Mouse (Mus musculus): Measurements from ENCODE around the gene Vbp1. TPM values are rescaled to one million over a fixed set of nuclear protein-coding genes. Genes with fewer than 3 reads are reported as not detected.
"Not testable (repeated sequence)": the region's sequence is repeated elsewhere in the genome, so short reads cannot be mapped to it uniquely, and the experiment has no call there.

Gene Vbp1
- 291 and 336 TPM in 2 replicates for polyA plus RNA-seq (2014; fragmentation: Nextera tagmentation; extraction: Ambion mirVana)

DNA sequence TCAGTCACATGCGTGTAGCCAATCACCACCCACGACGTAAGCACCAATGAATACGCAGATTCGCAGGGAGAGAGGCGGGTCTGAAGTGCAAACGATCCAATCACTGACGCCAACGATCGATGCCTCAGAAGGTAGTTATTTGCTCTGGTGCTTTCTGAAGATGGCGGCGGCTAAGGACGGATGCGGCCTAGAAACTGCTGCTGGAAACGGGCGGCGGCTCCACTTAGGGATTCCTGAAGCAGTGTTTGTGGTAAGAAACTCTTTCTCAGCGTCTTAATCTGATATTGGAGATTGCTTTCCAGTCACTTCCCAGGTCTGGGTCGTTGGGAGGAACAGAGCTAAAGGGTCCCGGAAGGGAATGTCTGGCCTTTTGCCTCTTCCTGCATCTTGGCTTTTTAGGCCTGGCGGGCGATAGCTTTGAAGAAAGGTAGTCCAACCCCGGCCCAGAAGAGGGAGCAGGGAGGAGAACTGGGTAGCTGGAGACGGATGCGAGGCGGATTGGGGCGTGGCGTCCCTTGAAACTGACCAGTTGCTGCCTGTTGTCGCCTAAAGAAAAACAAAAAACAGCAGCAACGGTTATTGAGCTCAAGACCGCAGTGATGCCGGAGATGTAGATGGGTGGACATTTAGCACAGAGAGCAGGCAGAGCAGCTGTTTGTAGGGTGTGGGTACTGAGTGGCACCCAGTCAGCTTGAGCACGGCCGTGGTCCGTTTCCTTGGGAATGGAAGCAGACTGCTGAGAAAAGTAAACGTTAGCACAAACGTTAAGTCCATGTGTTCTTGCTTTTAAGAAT, at the start of gene Vbp1:
Gene Vbp1, plus strand, starts transcription at position 121 of the 794 bp plus-strand sequence.
- H3K9me3 ChIP-seq (replicated peaks; ENCODE audit: control insufficient read depth, low read length), result no peaks in the 10 kb centered on the region
- no peaks in the 10 kb centered on the region for H3K27me3 ChIP-seq (replicated peaks; ENCODE audit: control insufficient read depth, insufficient read depth, low read length)
- H3K9ac ChIP-seq (ENCODE audit: low read length), result peak within 1 kb of the TSS; percentile 75
- peak within 1 kb of the TSS; percentile 43 for H3K4me2 ChIP-seq (ENCODE audit: low read length)
- peak within 1 kb of the TSS; percentile 43 for H3K4me3 ChIP-seq (ENCODE audit: low read depth, low read length)
- peak within 1 kb of the TSS; percentile 86 for H3K27ac ChIP-seq (ENCODE audit: low read depth, low read length)
- WGBS, result 27% methylated on average over 37 of the region's 37 CpGs
- DNase-seq (ENCODE audit: low spot score) (peak; percentile 96), ATAC-seq (peak; percentile 100)
- H3K4me1 ChIP-seq (ENCODE audit: control insufficient read depth, insufficient read depth, low read length), result no peaks in the 10 kb centered on the region
- H3K36me3 ChIP-seq (ENCODE audit: control insufficient read depth, insufficient read depth, low read length), result no peaks in the 10 kb centered on the region

DNA sequence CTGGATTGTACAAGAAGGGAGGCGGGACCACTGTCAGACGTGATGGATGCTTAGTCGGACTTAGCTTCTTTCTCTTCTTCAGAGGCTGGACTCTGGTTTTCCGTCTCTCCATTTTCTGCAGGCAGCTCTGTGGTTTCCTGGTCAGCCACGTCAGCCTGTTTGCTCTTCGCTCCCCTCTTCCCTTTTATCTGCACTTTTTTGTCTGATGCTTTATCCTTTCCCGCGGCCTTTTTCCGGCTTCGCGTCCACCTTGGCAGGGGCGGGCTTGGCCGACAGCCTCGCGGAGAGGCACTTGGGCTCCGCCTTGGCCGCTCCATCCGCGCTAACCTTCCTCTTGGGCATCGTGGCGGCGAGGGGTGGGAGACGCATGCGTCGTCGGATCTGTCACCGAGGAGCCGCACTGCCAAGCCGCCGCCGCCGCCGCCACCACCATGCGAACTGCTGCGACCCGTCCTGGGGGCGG, 38.9 kb upstream of the Vbp1 start:
- DNase-seq (ENCODE audit: low spot score), result peak; percentile 73
- H3K9me3 ChIP-seq (replicated peaks; ENCODE audit: control insufficient read depth, low read length); H3K4me1 ChIP-seq (ENCODE audit: control insufficient read depth, insufficient read depth, low read length); H3K27me3 ChIP-seq (replicated peaks; ENCODE audit: control insufficient read depth, insufficient read depth, low read length); H3K36me3 ChIP-seq (ENCODE audit: control insufficient read depth, insufficient read depth, low read length): not testable (repeated sequence)
- peak; percentile 98 for ATAC-seq
- H3K4me3 ChIP-seq (ENCODE audit: low read depth, low read length), result peak overlapping the region; percentile 29
- H3K9ac ChIP-seq (ENCODE audit: low read length), result peak overlapping the region; percentile 45; the same call in 1 of the 2 replicates
- WGBS, result 27% methylated on average over 37 of the region's 37 CpGs
- H3K4me2 ChIP-seq (ENCODE audit: low read length), result peak overlapping the region; percentile 36
- peak overlapping the region; percentile 39; the same call in 1 of the 2 replicates for H3K27ac ChIP-seq (ENCODE audit: low read depth, low read length)

DNA sequence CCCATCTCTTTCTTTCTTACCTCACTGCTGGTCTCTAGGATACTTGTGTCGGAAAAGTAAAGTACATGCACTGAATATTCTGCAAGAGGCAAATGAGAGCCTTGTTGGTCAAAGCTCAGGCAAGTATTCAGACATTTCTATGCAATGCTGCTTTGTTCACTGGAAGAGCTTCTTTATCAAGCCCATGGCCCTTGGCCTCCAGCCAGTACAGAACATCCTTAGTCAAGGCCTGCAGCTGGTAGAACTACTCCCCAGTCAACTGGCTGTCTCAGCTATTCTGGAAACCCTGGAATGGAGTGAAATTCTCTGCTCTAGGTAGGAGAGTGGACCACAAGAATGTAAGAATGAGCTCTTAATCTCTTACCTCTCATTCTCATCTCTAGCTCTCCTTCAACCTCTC, 24.2 kb upstream of the Vbp1 start:
- Histone ChIP-seq H3K4me2 (ENCODE audit: low read length) (no peak overlapping the region), H3K4me3 (ENCODE audit: low read depth, low read length) (no peak overlapping the region), H3K27ac (ENCODE audit: low read depth, low read length) (no peak overlapping the region), H3K9me3 (replicated peaks; ENCODE audit: control insufficient read depth, low read length) (no peaks in the 10 kb centered on the region), H3K4me1 (ENCODE audit: control insufficient read depth, insufficient read depth, low read length) (no peaks in the 10 kb centered on the region), H3K27me3 (replicated peaks; ENCODE audit: control insufficient read depth, insufficient read depth, low read length) (no peaks in the 10 kb centered on the region), H3K36me3 (ENCODE audit: control insufficient read depth, insufficient read depth, low read length) (no peaks in the 10 kb centered on the region), H3K9ac (ENCODE audit: low read length) (no peak overlapping the region)
- WGBS, result 74% methylated on average over 1 of the region's 1 CpGs
- DNase-seq (ENCODE audit: low spot score), result no peak
- no peak for ATAC-seq

DNA sequence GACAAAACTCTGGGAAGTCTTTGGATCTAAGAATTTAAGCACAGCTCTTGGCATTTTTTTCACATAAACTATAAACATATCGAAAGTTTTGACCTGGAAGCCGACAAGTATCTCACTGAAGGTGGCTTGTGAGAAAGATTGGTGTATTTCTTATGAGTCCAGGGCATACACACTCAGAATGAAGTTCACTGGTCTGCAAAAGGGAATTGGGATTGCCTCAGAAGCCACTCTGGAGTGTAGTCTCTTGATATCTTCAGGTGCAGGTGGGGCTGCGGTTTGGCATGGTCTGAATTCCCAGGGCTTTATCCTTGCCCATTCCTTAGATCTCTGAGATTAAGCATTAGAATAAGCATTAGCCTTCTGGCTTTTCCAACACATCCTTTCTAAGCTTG, 316 bp upstream of the Vbp1 start:
- Histone ChIP-seq H3K4me3 (ENCODE audit: low read depth, low read length) (no peak overlapping the region), H3K4me1 (ENCODE audit: control insufficient read depth, insufficient read depth, low read length) (no peaks in the 10 kb centered on the region), H3K27me3 (replicated peaks; ENCODE audit: control insufficient read depth, insufficient read depth, low read length) (no peaks in the 10 kb centered on the region), H3K9ac (ENCODE audit: low read length) (no peak overlapping the region), H3K36me3 (ENCODE audit: control insufficient read depth, insufficient read depth, low read length) (no peaks in the 10 kb centered on the region), H3K4me2 (ENCODE audit: low read length) (peak overlapping the region; percentile 28; the same call in 1 of the 2 replicates), H3K9me3 (replicated peaks; ENCODE audit: control insufficient read depth, low read length) (no peaks in the 10 kb centered on the region), H3K27ac (ENCODE audit: low read depth, low read length) (no peak overlapping the region)
- ATAC-seq (no peak), DNase-seq (ENCODE audit: low spot score) (no peak)
- WGBS, result 36% methylated on average over 3 of the region's 3 CpGs

DNA sequence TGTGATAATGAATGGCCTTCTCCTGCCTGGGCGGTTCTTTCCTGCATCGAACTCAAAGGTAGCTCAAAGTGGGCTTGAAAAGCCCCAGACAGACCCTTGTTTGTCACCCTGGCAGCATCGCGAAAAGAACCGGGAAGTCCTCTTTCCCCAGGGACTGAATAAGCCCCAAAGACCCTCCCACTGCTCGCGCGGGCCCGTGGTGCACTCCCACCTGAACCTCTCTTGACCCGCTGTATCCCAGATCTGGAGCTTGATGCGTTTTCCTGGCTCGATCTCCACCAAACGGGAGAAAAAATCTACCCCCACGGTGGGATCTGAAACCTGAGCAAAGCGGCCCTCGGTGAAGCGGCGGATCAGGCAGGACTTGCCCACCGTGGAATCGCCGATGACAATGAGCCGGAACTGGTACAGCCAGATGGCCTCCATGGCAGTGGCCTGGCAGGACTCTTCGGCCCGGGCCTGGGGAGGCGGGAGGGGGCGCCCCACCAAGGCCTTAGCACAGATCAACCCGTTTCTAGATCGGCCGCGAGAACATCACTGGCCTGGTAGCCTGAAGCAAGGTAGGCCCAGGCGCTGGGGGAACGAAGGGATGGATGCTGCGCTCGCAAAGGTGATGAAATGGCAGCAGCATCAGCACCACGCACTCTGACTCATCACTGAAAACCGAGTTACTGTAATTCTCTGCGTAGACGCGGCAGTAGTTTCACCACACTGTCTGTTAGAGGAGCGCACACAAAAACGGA, 63.7 kb downstream of the Vbp1 start, which contains the start of gene Rab39b:
Gene Rab39b, minus strand, starts transcription at position 650 of the 743 bp plus-strand sequence.
- Histone ChIP-seq H3K36me3 (ENCODE audit: control insufficient read depth, insufficient read depth, low read length) (0 out of 2 replicates have a peak, but pooled peaks cover 2% of the 10 kb centered on the region), H3K4me1 (ENCODE audit: control insufficient read depth, insufficient read depth, low read length) (no peaks in the 10 kb centered on the region), H3K4me2 (ENCODE audit: low read length) (peak within 1 kb of the TSS; percentile 45), H3K4me3 (ENCODE audit: low read depth, low read length) (peak within 1 kb of the TSS; percentile 56), H3K27ac (ENCODE audit: low read depth, low read length) (peak within 1 kb of the TSS; percentile 78), H3K9ac (ENCODE audit: low read length) (peak within 1 kb of the TSS; percentile 84), H3K27me3 (replicated peaks; ENCODE audit: control insufficient read depth, insufficient read depth, low read length) (no peaks in the 10 kb centered on the region), H3K9me3 (replicated peaks; ENCODE audit: control insufficient read depth, low read length) (no peaks in the 10 kb centered on the region)
- 27% methylated on average over 41 of the region's 41 CpGs for WGBS
- peak; percentile 99 for ATAC-seq
- peak; percentile 80 for DNase-seq (ENCODE audit: low spot score)

DNA sequence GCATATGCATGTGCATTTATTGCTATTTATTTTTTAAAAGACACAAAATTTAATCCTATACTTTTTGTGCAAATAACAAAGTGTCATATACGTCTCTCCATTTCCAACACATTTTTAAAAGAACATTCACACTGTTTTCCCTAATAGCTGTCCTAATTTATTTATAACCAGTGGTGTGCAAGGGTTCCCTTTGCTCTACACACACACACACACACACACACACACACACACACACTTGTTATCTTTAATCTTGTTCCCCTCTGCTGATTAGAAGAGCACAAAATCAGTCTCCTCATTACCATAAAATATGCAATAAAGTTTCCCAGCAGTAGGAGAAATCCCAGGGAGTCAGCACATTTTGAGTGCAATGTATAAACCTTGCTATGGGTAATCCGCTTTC, 64.4 kb downstream of the Vbp1 start:
- DNase-seq (ENCODE audit: low spot score), result no peak
- 0 out of 2 replicates have a peak, but pooled peaks have one; percentile 18 for ATAC-seq
- Histone ChIP-seq H3K4me1 (ENCODE audit: control insufficient read depth, insufficient read depth, low read length) (no peaks in the 10 kb centered on the region), H3K4me2 (ENCODE audit: low read length) (no peak overlapping the region), H3K27me3 (replicated peaks; ENCODE audit: control insufficient read depth, insufficient read depth, low read length) (no peaks in the 10 kb centered on the region), H3K27ac (ENCODE audit: low read depth, low read length) (no peak overlapping the region), H3K4me3 (ENCODE audit: low read depth, low read length) (no peak overlapping the region), H3K9me3 (replicated peaks; ENCODE audit: control insufficient read depth, low read length) (no peaks in the 10 kb centered on the region), H3K9ac (ENCODE audit: low read length) (no peak overlapping the region), H3K36me3 (ENCODE audit: control insufficient read depth, insufficient read depth, low read length) (0 out of 2 replicates have a peak, but pooled peaks cover 2% of the 10 kb centered on the region)
- 86% methylated on average over 2 of the region's 2 CpGs for WGBS

Other genes with a start within 250 kb of the Vbp1 start
- gene Fundc2, start 131.9 kb upstream of the Vbp1 start, polyA plus RNA-seq (2014; fragmentation: Nextera tagmentation; extraction: Ambion mirVana), result 40.1 and 40.8 TPM in 2 replicates
- gene F8, start 131.7 kb upstream of the Vbp1 start, polyA plus RNA-seq (2014; fragmentation: Nextera tagmentation; extraction: Ambion mirVana), result 1.8 and 1.9 TPM in 2 replicates
- gene Cmc4, start 97.7 kb upstream of the Vbp1 start, polyA plus RNA-seq (2014; fragmentation: Nextera tagmentation; extraction: Ambion mirVana), result 19.7 and 22.6 TPM in 2 replicates
- 6.8 and 9.6 TPM in 2 replicates for gene Mtcp1, start 97.7 kb upstream of the Vbp1 start, polyA plus RNA-seq (2014; fragmentation: Nextera tagmentation; extraction: Ambion mirVana)
- gene Brcc3, start 97.7 kb upstream of the Vbp1 start, polyA plus RNA-seq (2014; fragmentation: Nextera tagmentation; extraction: Ambion mirVana), result 63.1 and 67.7 TPM in 2 replicates
- 16.6 and 20.5 TPM in 2 replicates for gene Rab39b, start 63.9 kb downstream of the Vbp1 start, polyA plus RNA-seq (2014; fragmentation: Nextera tagmentation; extraction: Ambion mirVana)